Mouse (Mus musculus): ENCODE data around the gene Myom1.

GRCm38 (mm10) chr17:71062870-71063602 is 60.6 kb downstream of the Myom1 start:
- no peak for TF ChIP-seq GATA1 (IDR thresholded peaks at IDR 0.05; ENCODE audit: low read length)
- TF ChIP-seq TAL1 (IDR thresholded peaks at IDR 0.05; ENCODE audit: low read length), result no peak

Data from erythroblast, embryonic 14.5 days (primary cell).